Mouse (Mus musculus) adrenal gland, postnatal 36 days (tissue): ENCODE data around the gene Rgs11. TPM values are rescaled to one million over a fixed set of nuclear protein-coding genes. Genes with fewer than 3 reads are reported as not detected.

Experiments
- DNase-seq, 2 experiments: peaks; one replicate each; pipeline ENCODE4 v3.0.0; 2021; ENCODE audit warnings: mixed read lengths in 1 of 2
- total RNA-seq, 2 experiments: library from RNA; stranded (reverse); gene quantifications; 2 replicates each; pipeline ENCODE4 v1.2.3; 2021

Rgs11 gene
- total RNA-seq, 2 experiments from 2014 or later: 29.6 to 35.1 TPM

- no peak for DNase-seq
Observed at GRCm38 (mm10) chr17:26231156-26231555, 28.4 kb downstream of the Rgs11 start.

- DNase-seq: no peak
Observed at GRCm38 (mm10) chr17:26232863-26233262, 30.1 kb downstream of the Rgs11 start.

- no peak for DNase-seq
Observed at GRCm38 (mm10) chr17:26234386-26234785, 31.6 kb downstream of the Rgs11 start.

- no peak for DNase-seq
Observed at GRCm38 (mm10) chr17:26235077-26235815, 32.5 kb downstream of the Rgs11 start.

GRCm38 (mm10) chr17:26237667-26238066 is 34.9 kb downstream of the Rgs11 start:
- DNase-seq: no peak

- DNase-seq: no peak
Observed at GRCm38 (mm10) chr17:26239551-26239950, 36.8 kb downstream of the Rgs11 start.

- DNase-seq: no peak
Observed at GRCm38 (mm10) chr17:26240120-26240790, 37.5 kb downstream of the Rgs11 start.

- peak in 1 of 2 experiments; percentile 29 for DNase-seq
Observed at GRCm38 (mm10) chr17:26240990-26241389, 38.2 kb downstream of the Rgs11 start.

GRCm38 (mm10) chr17:26243471-26244100 is 40.8 kb downstream of the Rgs11 start:
- peak; percentile 78 to 82 for DNase-seq

- peak; percentile 96 to 98 for DNase-seq
Observed at GRCm38 (mm10) chr17:26244101-26244841, 41.5 kb downstream of the Rgs11 start, which contains the start of gene Fam234a. Fam234a (minus strand) TSS chr17:26244242.

- DNase-seq: no peak
Observed at GRCm38 (mm10) chr17:26251886-26252538, 49.3 kb downstream of the Rgs11 start.

GRCm38 (mm10) chr17:26252539-26253251 is 49.9 kb downstream of the Rgs11 start, which contains the start of gene Luc7l:
Luc7l (plus strand) TSS chr17:26252896.
- peak; percentile 95 to 96 for DNase-seq

GRCm38 (mm10) chr17:26253399-26253798 is 50.6 kb downstream of the Rgs11 start:
- DNase-seq: no peak

GRCm38 (mm10) chr17:26255313-26255712 is 52.6 kb downstream of the Rgs11 start:
- no peak for DNase-seq

Other genes starting within 250 kb of the Rgs11 start
- gene Capn15, start 217.2 kb upstream of the Rgs11 start, total RNA-seq: 10 to 100 TPM; 16.7 to 23.8 TPM
- 10 to 100 TPM; 17.9 to 21.9 TPM for gene Rab11fip3, start 133.4 kb upstream of the Rgs11 start, total RNA-seq
- 10 to 100 TPM; 17.8 to 27.2 TPM for gene Decr2, start 112.6 kb upstream of the Rgs11 start, total RNA-seq
- gene Nme4, start 107.3 kb upstream of the Rgs11 start, total RNA-seq: 1 to 10 TPM; 2.2 to 3.5 TPM
- gene Tmem8, start 89.7 kb upstream of the Rgs11 start, total RNA-seq: 1 to 10 TPM; 5.4 to 9.4 TPM
- gene Mrpl28, start 79.5 kb upstream of the Rgs11 start, total RNA-seq: 10 to 100 TPM; 85.8 to 88.4 TPM
- gene Axin1, start 64.3 kb upstream of the Rgs11 start, total RNA-seq: 10 to 100 TPM; 35.1 to 42.1 TPM
- 1 to 10 TPM in 1 of 2 experiments, under 1 TPM in 1; 0.72 to 1.3 TPM for gene Pdia2, start 3.9 kb upstream of the Rgs11 start, total RNA-seq
- gene Arhgdig, start 4.8 kb downstream of the Rgs11 start, total RNA-seq: 10 to 100 TPM; 10.4 TPM
- 100 to 1,000 TPM; 107 to 126 TPM for gene Fam234a, start 41.3 kb downstream of the Rgs11 start, total RNA-seq
- gene Luc7l, start 49.9 kb downstream of the Rgs11 start, total RNA-seq: 10 to 100 TPM; 50.0 to 74.6 TPM
- 10 to 100 TPM; 43.0 to 57.4 TPM for gene Neurl1b, start 211.9 kb downstream of the Rgs11 start, total RNA-seq